Mouse (Mus musculus) limb, embryonic 14.5 days (tissue): ENCODE measurements around the gene Itga6. TPM values are rescaled to one million over a fixed set of nuclear protein-coding genes. Genes with fewer than 3 reads are reported as not detected.

Experiments used
- ATAC-seq: fragments of 200-750 bp; cut with Nextera tagmentation; 2 replicates; pipeline ENCODE4 v1.8.0; 2017; ENCODE audit warnings: low read depth, moderate number of reproducible peaks, moderate TSS enrichment; ENCODE audit not compliant: low FRiP score
- DNase-seq: peaks from one replicate; pipeline ENCODE4 v3.0.0-alpha.2; 2015; ENCODE audit warnings: low spot score
- H3K27ac ChIP-seq: fragments of 300-500 bp; sonication (generic); replicated peaks from 2 replicates; pipeline ENCODE4 v1.5.1; 2014; ENCODE audit warnings: low read depth, mild to moderate bottlenecking, low read length, moderate library complexity, mixed read lengths
- H3K27me3 ChIP-seq: fragments of 300-500 bp; sonication (generic); 2 replicates; pipeline ENCODE4 v1.6.1; 2014; ENCODE audit warnings: low read length, mixed read lengths; ENCODE audit not compliant: control insufficient read depth, insufficient read depth
- H3K36me3 ChIP-seq: fragments of 300-500 bp; sonication (generic); 2 replicates; pipeline ENCODE4 v1.6.1; 2014; ENCODE audit warnings: mild to moderate bottlenecking, low read length, moderate library complexity, mixed read lengths; ENCODE audit not compliant: control insufficient read depth, insufficient read depth
- H3K4me1 ChIP-seq: fragments of 300-500 bp; sonication (generic); 2 replicates; pipeline ENCODE4 v1.6.1; 2014; ENCODE audit warnings: antibody characterized with exemption, low read length, mixed read lengths; ENCODE audit not compliant: control insufficient read depth, insufficient read depth
- H3K4me2 ChIP-seq: fragments of 300-500 bp; sonication (generic); replicated peaks from 2 replicates; pipeline ENCODE4 v1.6.1; 2014; ENCODE audit warnings: low read depth, mild to moderate bottlenecking, low read length, moderate library complexity; ENCODE audit not compliant: severe bottlenecking
- H3K4me3 ChIP-seq: fragments of 300-500 bp; sonication (generic); replicated peaks from 2 replicates; pipeline ENCODE4 v1.5.1; 2014; ENCODE audit warnings: low read length
- H3K9ac ChIP-seq: fragments of 300-500 bp; sonication (generic); 2 replicates; pipeline ENCODE4 v1.6.1; 2014; ENCODE audit warnings: mild to moderate bottlenecking, low read depth, low read length, moderate library complexity; ENCODE audit not compliant: severe bottlenecking
- H3K9me3 ChIP-seq: fragments of 300-500 bp; sonication (generic); 2 replicates; pipeline ENCODE4 v1.6.1; 2016; ENCODE audit warnings: low read length; ENCODE audit not compliant: control insufficient read depth
- POLR2A ChIP-seq: fragments of 200-500 bp; IDR thresholded peaks from 2 replicates; pipeline ENCODE4 v1.8.0; 2012; ENCODE audit warnings: inconsistent platforms, mild to moderate bottlenecking, moderate library complexity, borderline replicate concordance; ENCODE audit not compliant: insufficient read depth, insufficient read length; ENCODE audit errors: extremely low read depth
- WGBS: fragments of 180-500 bp; shearing (Covaris S2); extraction: QIAGEN DNeasy Blood & Tissue Kit; methylation state at CpG from one replicate; pipeline ENCODE4 v1.1.7; 2014; 5-methylcytosine and 5-hydroxymethylcytosine counted together
- polyA plus RNA-seq, 2 experiments: library from polyadenylated mRNA; depleted of rRNA in 1 of 2; stranded (reverse) in 1 of 2; unstranded in 1 of 2; fragments of >200 nt; fragmentation: Nextera tagmentation in 1 of 2; extraction: Ambion mirVana in 1 of 2; gene quantifications; 2 replicates each; pipeline versions ENCODE4 v1.2.1 to v1.2.3; 2012 to 2014

Gene Itga6
- polyA plus RNA-seq, 2 experiments = 49.2 to 59.1 TPM

DNA sequence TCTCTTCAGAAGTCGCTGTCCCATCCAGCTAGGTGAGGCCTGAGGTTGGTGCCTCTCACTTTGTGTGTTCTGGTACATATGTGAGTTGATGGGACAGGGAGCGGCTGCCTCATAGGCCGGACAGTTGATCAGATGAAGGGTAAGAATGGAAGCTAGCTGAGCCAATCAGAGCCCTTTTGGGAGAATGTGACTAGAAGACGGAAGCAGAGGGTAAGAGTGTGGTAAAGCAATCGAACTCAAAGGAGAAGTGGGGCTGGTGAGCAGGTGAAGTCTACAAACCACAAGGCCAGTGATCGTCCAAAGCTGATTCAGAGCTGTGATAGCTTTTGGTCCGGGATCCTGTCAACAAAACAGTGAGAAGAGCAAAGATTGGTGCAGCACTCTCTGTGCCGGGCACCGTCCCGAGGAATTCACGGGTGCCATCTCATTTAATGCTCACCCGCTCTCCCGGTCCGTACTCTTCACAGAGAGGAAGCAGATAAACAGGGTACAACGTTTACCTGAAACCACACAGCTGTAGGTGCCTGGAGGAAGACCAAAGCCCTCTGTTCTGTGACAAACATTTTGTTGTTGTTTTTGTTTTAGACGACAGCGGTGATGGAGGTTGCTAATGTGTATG is 9.8 kb upstream of the Itga6 start:
- Histone ChIP-seq H3K9ac (no peak overlapping the region), H3K27ac (no peak overlapping the region), H3K36me3 (no peaks in the 10 kb centered on the region), H3K4me1 (peaks cover 21% of the 10 kb centered on the region), H3K27me3 (no peaks in the 10 kb centered on the region), H3K9me3 (no peaks in the 10 kb centered on the region), H3K4me2 (no peak overlapping the region), H3K4me3 (no peak overlapping the region)
- no peak for DNase-seq
- TF ChIP-seq POLR2A = no peak
- ATAC-seq = no peak
- 93% methylated on average over 17 of the region's 17 CpGs for WGBS

DNA sequence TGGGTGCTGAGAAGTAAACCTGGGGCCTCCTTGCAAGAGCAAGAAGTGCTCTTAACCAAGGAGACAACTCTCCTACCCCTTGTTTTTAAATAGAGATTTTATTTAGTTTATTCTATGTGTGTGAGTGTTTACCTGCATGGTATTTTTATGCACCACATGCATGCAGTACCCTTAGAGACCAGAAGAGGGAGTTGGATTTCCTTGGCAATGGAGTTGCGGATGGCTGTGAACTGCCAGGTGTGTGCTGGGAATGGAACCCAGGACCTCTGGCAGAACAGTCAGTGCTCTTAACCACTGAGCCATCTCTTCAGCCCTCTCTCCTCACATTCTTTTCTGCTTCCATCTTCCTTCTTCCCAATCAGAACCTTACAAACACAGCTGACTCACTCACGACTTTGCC is 9.2 kb upstream of the Itga6 start:
- no peak for TF ChIP-seq POLR2A
- no peak overlapping the region for H3K4me2 ChIP-seq
- H3K4me1 ChIP-seq = peaks cover 21% of the 10 kb centered on the region
- no peak overlapping the region for H3K9ac ChIP-seq
- no peak for DNase-seq
- no peak for ATAC-seq
- H3K36me3 ChIP-seq = no peaks in the 10 kb centered on the region
- no peak overlapping the region for H3K4me3 ChIP-seq
- H3K27ac ChIP-seq = no peak overlapping the region
- 91% methylated on average over 2 of the region's 2 CpGs for WGBS
- H3K9me3 ChIP-seq = no peaks in the 10 kb centered on the region
- no peaks in the 10 kb centered on the region for H3K27me3 ChIP-seq

- H3K9ac ChIP-seq = no peak overlapping the region
- no peaks in the 10 kb centered on the region for H3K9me3 ChIP-seq
- H3K4me3 ChIP-seq = no peak overlapping the region
- no peak overlapping the region for H3K27ac ChIP-seq
- peaks cover 10% of the 10 kb centered on the region for H3K4me1 ChIP-seq
- no peak for DNase-seq
- no peaks in the 10 kb centered on the region for H3K36me3 ChIP-seq
- TF ChIP-seq POLR2A = no peak
- ATAC-seq = no peak
- H3K4me2 ChIP-seq = no peak overlapping the region
- H3K27me3 ChIP-seq = no peaks in the 10 kb centered on the region
- 53% methylated on average over 9 of the region's 9 CpGs for WGBS
Measured at GRCm38 (mm10) chr2:71739173-71739860, 6.1 kb upstream of the Itga6 start.

DNA sequence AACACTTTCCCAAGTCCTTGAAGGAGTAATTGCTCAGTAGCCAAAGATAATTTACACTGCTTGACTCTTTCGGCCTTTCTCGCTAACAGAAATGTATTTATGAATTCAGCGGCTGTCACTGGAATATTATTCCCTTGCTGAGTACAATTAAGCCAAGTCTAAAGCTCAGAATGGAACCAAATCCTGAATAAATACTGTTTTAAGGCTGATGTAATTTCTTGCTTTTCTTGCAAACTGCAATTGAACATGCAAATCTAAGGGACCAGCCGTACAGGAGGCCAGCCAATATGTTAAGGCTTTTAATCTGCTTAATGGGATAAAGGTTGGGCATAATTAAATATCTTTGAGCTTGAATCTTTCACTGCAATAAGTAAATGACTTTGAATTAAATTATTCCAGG is 2.9 kb upstream of the Itga6 start:
- 68% methylated on average over 4 of the region's 4 CpGs for WGBS
- no peak for TF ChIP-seq POLR2A
- no peak overlapping the region for H3K4me3 ChIP-seq

GRCm38 (mm10) chr2:71743377-71743776 is 2.0 kb upstream of the Itga6 start:
- DNase-seq (no peak), ATAC-seq (no peak)
- Histone ChIP-seq H3K9me3 (no peaks in the 10 kb centered on the region), H3K27me3 (no peaks in the 10 kb centered on the region), H3K9ac (no peak overlapping the region), H3K4me1 (peaks cover 15% of the 10 kb centered on the region), H3K36me3 (no peaks in the 10 kb centered on the region), H3K4me2 (no peak overlapping the region), H3K4me3 (no peak overlapping the region), H3K27ac (no peak overlapping the region)
- 55% methylated on average over 7 of the region's 7 CpGs for WGBS
- TF ChIP-seq POLR2A = no peak

More for the DNA sequence above, 2.9 kb upstream of the Itga6 start:
- Histone ChIP-seq H3K27me3 (no peaks in the 10 kb centered on the region), H3K27ac (no peak overlapping the region), H3K9me3 (no peaks in the 10 kb centered on the region), H3K4me1 (peaks cover 15% of the 10 kb centered on the region), H3K9ac (no peak overlapping the region), H3K4me2 (no peak overlapping the region), H3K36me3 (no peaks in the 10 kb centered on the region)
- ATAC-seq = no peak
- no peak for DNase-seq
